Mouse (Mus musculus): ENCODE measurements at regions not wholly inside any gene's neighbourhood (a gene's known extent, or its start where the extent isn't known, plus 50 kb on each side); places are given as distances from the start of the nearest gene placed in this dataset.
A peak's percentile ranks its signal among the peaks of the same experiment; 100 is the strongest.

GRCm38 (mm10) chr3:139780054-139780453 lies 574.6 kb downstream of the Stpg2 start:
- no peak overlapping the region for H3K9ac ChIP-seq (ENCODE audit: low read length)
- H3K4me3 ChIP-seq (ENCODE audit: low read depth, low read length), result no peak overlapping the region
- H3K27ac ChIP-seq (ENCODE audit: low read depth, low read length), result no peak overlapping the region
- no peak for DNase-seq (ENCODE audit: low spot score)
- H3K36me3 ChIP-seq (ENCODE audit: control insufficient read depth, insufficient read depth, low read length), result no peaks in the 10 kb centered on the region
- H3K4me2 ChIP-seq (ENCODE audit: low read depth, low read length, severe bottlenecking), result no peak overlapping the region
- peaks cover 2% of the 10 kb centered on the region; the same call in 1 of the 2 replicates for H3K4me1 ChIP-seq (replicated peaks; ENCODE audit: control insufficient read depth, insufficient read depth, low read length)
- no peaks in the 10 kb centered on the region for H3K9me3 ChIP-seq (ENCODE audit: control insufficient read depth, low read length)
- WGBS, result 78% methylated on average over 6 of the region's 6 CpGs
- no peaks in the 10 kb centered on the region for H3K27me3 ChIP-seq (ENCODE audit: control insufficient read depth, insufficient read depth, low read length)
- no peak for ATAC-seq (replicated peaks; ENCODE audit: low FRiP score)

DNA sequence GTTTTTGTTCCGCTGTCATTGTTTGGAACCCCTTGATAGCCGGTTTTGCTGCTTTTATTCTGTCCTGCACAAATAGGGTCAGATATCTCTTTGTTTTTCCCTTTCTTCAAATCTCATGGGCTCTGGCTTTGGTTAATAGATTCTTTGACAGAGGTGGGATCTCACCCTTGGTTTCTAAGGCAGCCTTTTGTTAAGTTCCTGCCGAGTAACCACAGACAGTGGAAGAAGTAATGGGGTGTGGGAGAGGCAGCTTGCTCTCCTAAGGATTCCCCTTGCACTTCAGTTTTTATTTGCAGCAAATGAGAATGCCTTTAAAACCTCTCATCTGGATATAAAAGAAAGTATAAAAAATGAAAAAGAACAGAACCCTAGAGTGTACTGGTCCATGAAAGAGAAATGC lies 577.9 kb downstream of the Stpg2 start:
- Histone ChIP-seq H3K4me1 (replicated peaks; ENCODE audit: control insufficient read depth, insufficient read depth, low read length) (peaks cover 2% of the 10 kb centered on the region; the same call in 1 of the 2 replicates), H3K9me3 (ENCODE audit: control insufficient read depth, low read length) (no peaks in the 10 kb centered on the region), H3K27ac (ENCODE audit: low read depth, low read length) (no peak overlapping the region), H3K36me3 (ENCODE audit: control insufficient read depth, insufficient read depth, low read length) (no peaks in the 10 kb centered on the region), H3K9ac (ENCODE audit: low read length) (no peak overlapping the region), H3K4me3 (ENCODE audit: low read depth, low read length) (no peak overlapping the region), H3K27me3 (ENCODE audit: control insufficient read depth, insufficient read depth, low read length) (no peaks in the 10 kb centered on the region), H3K4me2 (ENCODE audit: low read depth, low read length, severe bottlenecking) (no peak overlapping the region)
- WGBS, result 27% methylated on average over 3 of the region's 3 CpGs
- peak; percentile 52; the same call in 1 of the 2 replicates for ATAC-seq (replicated peaks; ENCODE audit: low FRiP score)
- no peak for DNase-seq (ENCODE audit: low spot score)

GRCm38 (mm10) chr3:139786510-139786909 lies 581.0 kb downstream of the Stpg2 start:
- no peak overlapping the region for H3K4me2 ChIP-seq (ENCODE audit: low read depth, low read length, severe bottlenecking)
- DNase-seq (ENCODE audit: low spot score), result no peak
- H3K4me3 ChIP-seq (ENCODE audit: low read depth, low read length), result no peak overlapping the region
- H3K9ac ChIP-seq (ENCODE audit: low read length), result no peak overlapping the region
- 90% methylated on average over 1 of the region's 1 CpGs for WGBS
- no peaks in the 10 kb centered on the region for H3K36me3 ChIP-seq (ENCODE audit: control insufficient read depth, insufficient read depth, low read length)
- no peak for ATAC-seq (replicated peaks; ENCODE audit: low FRiP score)
- H3K27me3 ChIP-seq (ENCODE audit: control insufficient read depth, insufficient read depth, low read length), result no peaks in the 10 kb centered on the region
- no peaks in the 10 kb centered on the region for H3K9me3 ChIP-seq (ENCODE audit: control insufficient read depth, low read length)
- H3K4me1 ChIP-seq (replicated peaks; ENCODE audit: control insufficient read depth, insufficient read depth, low read length), result peaks cover 2% of the 10 kb centered on the region; the same call in 1 of the 2 replicates
- no peak overlapping the region for H3K27ac ChIP-seq (ENCODE audit: low read depth, low read length)

DNA sequence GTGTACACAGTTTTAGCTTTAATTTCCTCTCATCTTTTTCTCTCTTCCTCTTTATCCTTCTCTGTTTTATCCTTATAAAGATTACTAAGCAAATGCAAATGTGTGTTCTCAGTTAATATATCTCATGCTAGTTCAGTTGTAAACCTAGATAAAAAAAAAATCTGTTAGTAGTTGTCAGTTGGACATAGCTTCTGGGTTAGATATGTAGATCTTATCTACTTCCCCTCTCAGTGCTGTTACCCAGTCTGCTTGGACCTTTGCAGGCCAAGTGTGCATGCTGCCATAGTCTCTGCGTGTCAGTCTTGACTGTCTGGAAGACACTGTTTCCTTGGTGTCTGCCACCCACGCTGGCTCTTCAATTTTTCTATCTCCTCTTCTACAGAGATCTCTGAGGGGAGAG lies 583.4 kb downstream of the Stpg2 start:
- H3K27me3 ChIP-seq (ENCODE audit: control insufficient read depth, insufficient read depth, low read length), result no peaks in the 10 kb centered on the region
- DNase-seq (ENCODE audit: low spot score) (no peak), ATAC-seq (replicated peaks; ENCODE audit: low FRiP score) (no peak)
- no peaks in the 10 kb centered on the region for H3K9me3 ChIP-seq (ENCODE audit: control insufficient read depth, low read length)
- H3K9ac ChIP-seq (ENCODE audit: low read length), result no peak overlapping the region
- no peak overlapping the region for H3K4me3 ChIP-seq (ENCODE audit: low read depth, low read length)
- no peaks in the 10 kb centered on the region for H3K4me1 ChIP-seq (replicated peaks; ENCODE audit: control insufficient read depth, insufficient read depth, low read length)
- H3K4me2 ChIP-seq (ENCODE audit: low read depth, low read length, severe bottlenecking), result no peak overlapping the region
- no peak overlapping the region for H3K27ac ChIP-seq (ENCODE audit: low read depth, low read length)
- WGBS, result 79% methylated on average over 2 of the region's 2 CpGs
- no peaks in the 10 kb centered on the region for H3K36me3 ChIP-seq (ENCODE audit: control insufficient read depth, insufficient read depth, low read length)

DNA sequence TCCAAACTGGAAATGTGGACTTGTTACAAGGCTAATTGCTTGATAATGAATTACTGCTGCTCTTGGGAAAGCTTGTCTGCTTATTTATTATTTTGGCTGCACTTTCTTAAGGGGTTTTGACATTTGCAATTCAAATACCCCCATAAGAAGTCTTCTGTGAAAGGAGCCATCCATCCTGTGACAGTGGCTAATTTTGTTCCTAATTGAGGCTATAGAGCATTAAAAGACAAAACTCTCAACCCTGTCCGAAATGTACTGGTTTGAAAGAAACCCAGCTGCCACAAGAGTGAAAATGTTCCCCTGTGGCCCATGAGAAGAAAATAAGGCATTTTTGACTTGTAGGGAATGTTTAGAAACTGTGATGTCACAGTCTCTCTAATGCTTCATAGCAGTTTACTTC lies 591.2 kb downstream of the Stpg2 start:
- Histone ChIP-seq H3K27ac (ENCODE audit: low read depth, low read length) (no peak overlapping the region), H3K4me3 (ENCODE audit: low read depth, low read length) (no peak overlapping the region), H3K36me3 (ENCODE audit: control insufficient read depth, insufficient read depth, low read length) (no peaks in the 10 kb centered on the region), H3K9ac (ENCODE audit: low read length) (no peak overlapping the region), H3K9me3 (ENCODE audit: control insufficient read depth, low read length) (no peaks in the 10 kb centered on the region), H3K4me2 (ENCODE audit: low read depth, low read length, severe bottlenecking) (no peak overlapping the region), H3K27me3 (ENCODE audit: control insufficient read depth, insufficient read depth, low read length) (no peaks in the 10 kb centered on the region), H3K4me1 (replicated peaks; ENCODE audit: control insufficient read depth, insufficient read depth, low read length) (no peaks in the 10 kb centered on the region)
- no peak for ATAC-seq (replicated peaks; ENCODE audit: low FRiP score)
- no peak for DNase-seq (ENCODE audit: low spot score)
- 78% methylated on average over 1 of the region's 1 CpGs for WGBS

- Histone ChIP-seq H3K9ac (ENCODE audit: low read length) (no peak overlapping the region), H3K4me2 (ENCODE audit: low read depth, low read length, severe bottlenecking) (no peak overlapping the region), H3K9me3 (ENCODE audit: control insufficient read depth, low read length) (no peaks in the 10 kb centered on the region), H3K36me3 (ENCODE audit: control insufficient read depth, insufficient read depth, low read length) (no peaks in the 10 kb centered on the region), H3K27ac (ENCODE audit: low read depth, low read length) (no peak overlapping the region), H3K4me3 (ENCODE audit: low read depth, low read length) (no peak overlapping the region), H3K27me3 (ENCODE audit: control insufficient read depth, insufficient read depth, low read length) (no peaks in the 10 kb centered on the region), H3K4me1 (replicated peaks; ENCODE audit: control insufficient read depth, insufficient read depth, low read length) (no peaks in the 10 kb centered on the region)
- DNase-seq (ENCODE audit: low spot score) (no peak), ATAC-seq (replicated peaks; ENCODE audit: low FRiP score) (no peak)
- 86% methylated on average over 2 of the region's 2 CpGs for WGBS
These were observed 593.6 kb downstream of the Stpg2 start for GRCm38 (mm10) chr3:139799059-139799458.

GRCm38 (mm10) chr3:139802716-139803710 lies 597.5 kb downstream of the Stpg2 start:
- ATAC-seq (replicated peaks; ENCODE audit: low FRiP score), result peak; percentile 60
- no peaks in the 10 kb centered on the region for H3K36me3 ChIP-seq (ENCODE audit: control insufficient read depth, insufficient read depth, low read length)
- H3K9me3 ChIP-seq (ENCODE audit: control insufficient read depth, low read length), result no peaks in the 10 kb centered on the region
- no peaks in the 10 kb centered on the region for H3K4me1 ChIP-seq (replicated peaks; ENCODE audit: control insufficient read depth, insufficient read depth, low read length)
- no peaks in the 10 kb centered on the region for H3K27me3 ChIP-seq (ENCODE audit: control insufficient read depth, insufficient read depth, low read length)
- no peak overlapping the region for H3K4me3 ChIP-seq (ENCODE audit: low read depth, low read length)
- WGBS, result 41% methylated on average over 7 of the region's 7 CpGs
- H3K9ac ChIP-seq (ENCODE audit: low read length), result no peak overlapping the region
- no peak overlapping the region for H3K27ac ChIP-seq (ENCODE audit: low read depth, low read length)
- no peak overlapping the region for H3K4me2 ChIP-seq (ENCODE audit: low read depth, low read length, severe bottlenecking)
- DNase-seq (ENCODE audit: low spot score), result no peak

- Histone ChIP-seq H3K9me3 (ENCODE audit: control insufficient read depth, low read length) (no peaks in the 10 kb centered on the region), H3K4me1 (replicated peaks; ENCODE audit: control insufficient read depth, insufficient read depth, low read length) (no peaks in the 10 kb centered on the region), H3K36me3 (ENCODE audit: control insufficient read depth, insufficient read depth, low read length) (no peaks in the 10 kb centered on the region), H3K9ac (ENCODE audit: low read length) (no peak overlapping the region), H3K4me2 (ENCODE audit: low read depth, low read length, severe bottlenecking) (no peak overlapping the region), H3K27me3 (ENCODE audit: control insufficient read depth, insufficient read depth, low read length) (no peaks in the 10 kb centered on the region), H3K27ac (ENCODE audit: low read depth, low read length) (no peak overlapping the region), H3K4me3 (ENCODE audit: low read depth, low read length) (no peak overlapping the region)
- ATAC-seq (replicated peaks; ENCODE audit: low FRiP score) (no peak), DNase-seq (ENCODE audit: low spot score) (no peak)
- WGBS, result 87% methylated on average over 10 of the region's 10 CpGs
These were observed 622.5 kb downstream of the Stpg2 start for GRCm38 (mm10) chr3:139828014-139828413.

- no peak overlapping the region for H3K27ac ChIP-seq (ENCODE audit: low read depth, low read length)
- ATAC-seq (replicated peaks; ENCODE audit: low FRiP score) (no peak), DNase-seq (ENCODE audit: low spot score) (no peak)
- no peaks in the 10 kb centered on the region for H3K36me3 ChIP-seq (ENCODE audit: control insufficient read depth, insufficient read depth, low read length)
- no peaks in the 10 kb centered on the region for H3K4me1 ChIP-seq (replicated peaks; ENCODE audit: control insufficient read depth, insufficient read depth, low read length)
- no peak overlapping the region for H3K4me3 ChIP-seq (ENCODE audit: low read depth, low read length)
- no peaks in the 10 kb centered on the region for H3K9me3 ChIP-seq (ENCODE audit: control insufficient read depth, low read length)
- no peak overlapping the region for H3K4me2 ChIP-seq (ENCODE audit: low read depth, low read length, severe bottlenecking)
- 85% methylated on average over 2 of the region's 2 CpGs for WGBS
- H3K9ac ChIP-seq (ENCODE audit: low read length), result no peak overlapping the region
- H3K27me3 ChIP-seq (ENCODE audit: control insufficient read depth, insufficient read depth, low read length), result no peaks in the 10 kb centered on the region
These were observed 623.1 kb downstream of the Stpg2 start for GRCm38 (mm10) chr3:139828581-139828980.

Measured in forebrain, embryonic 11.5 days (tissue).